Mouse (Mus musculus): ENCODE results near the gene B230217C12Rik. TPM values are rescaled to one million over a fixed set of nuclear protein-coding genes. Genes with fewer than 3 reads are reported as not detected.
"Not testable (repeated sequence)": the region's sequence is repeated elsewhere in the genome, so short reads cannot be mapped to it uniquely, and the experiment has no call there.

The B230217C12Rik gene
- polyA plus RNA-seq, 1 experiment from 2014 or later = 2.9 TPM

GRCm38 (mm10) chr11:97827654-97828053, 12.9 kb upstream of the B230217C12Rik start:
- H3K27ac ChIP-seq = no peak overlapping the region
- no peak overlapping the region for H3K9ac ChIP-seq
- no peaks in the 10 kb centered on the region for H3K9me3 ChIP-seq (replicated peaks)
- WGBS = 57% methylated on average over 6 of the region's 6 CpGs
- ATAC-seq (replicated peaks; ENCODE audit: insufficient number of reproducible peaks, insufficient read depth, low FRiP score, low read depth) = no peak
- H3K4me2 ChIP-seq = no peak overlapping the region
- peaks cover 25% of the 10 kb centered on the region for H3K36me3 ChIP-seq
- H3K4me1 ChIP-seq (replicated peaks) = peaks cover 10% of the 10 kb centered on the region
- H3K27me3 ChIP-seq = no peaks in the 10 kb centered on the region
- H3K4me3 ChIP-seq = no peak overlapping the region

GRCm38 (mm10) chr11:97829365-97829764, 11.2 kb upstream of the B230217C12Rik start:
- Histone ChIP-seq H3K27me3 (no peaks in the 10 kb centered on the region), H3K36me3 (peaks cover 33% of the 10 kb centered on the region), H3K4me3 (no peak overlapping the region), H3K4me1 (replicated peaks) (peaks cover 10% of the 10 kb centered on the region), H3K9ac (no peak overlapping the region), H3K4me2 (no peak overlapping the region), H3K9me3 (replicated peaks) (no peaks in the 10 kb centered on the region), H3K27ac (no peak overlapping the region)
- ATAC-seq (replicated peaks; ENCODE audit: insufficient number of reproducible peaks, insufficient read depth, low FRiP score, low read depth) = no peak
- 82% methylated on average over 7 of the region's 7 CpGs for WGBS

- Histone ChIP-seq H3K36me3 (peaks cover 37% of the 10 kb centered on the region), H3K4me1 (replicated peaks) (peaks cover 5% of the 10 kb centered on the region; the same call in 1 of the 2 replicates), H3K9me3 (replicated peaks) (no peaks in the 10 kb centered on the region), H3K27me3 (no peaks in the 10 kb centered on the region), H3K9ac (no peak overlapping the region), H3K27ac (peak overlapping the region; percentile 26; the same call in 1 of the 2 replicates), H3K4me2 (no peak overlapping the region), H3K4me3 (no peak overlapping the region)
- 80% methylated on average over 12 of the region's 12 CpGs for WGBS
- ATAC-seq (replicated peaks; ENCODE audit: insufficient number of reproducible peaks, insufficient read depth, low FRiP score, low read depth) = no peak
Observed at GRCm38 (mm10) chr11:97829913-97830476, 10.6 kb upstream of the B230217C12Rik start.

GRCm38 (mm10) chr11:97830501-97830900, 10.1 kb upstream of the B230217C12Rik start:
- Histone ChIP-seq H3K9ac (no peak overlapping the region), H3K36me3 (peaks cover 39% of the 10 kb centered on the region), H3K27ac (peak overlapping the region; percentile 26; the same call in 1 of the 2 replicates), H3K4me1 (replicated peaks) (peaks cover under 1% of the 10 kb centered on the region; the same call in 1 of the 2 replicates), H3K4me3 (no peak overlapping the region), H3K4me2 (no peak overlapping the region), H3K9me3 (replicated peaks) (no peaks in the 10 kb centered on the region), H3K27me3 (no peaks in the 10 kb centered on the region)
- 73% methylated on average over 6 of the region's 6 CpGs for WGBS
- no peak for ATAC-seq (replicated peaks; ENCODE audit: insufficient number of reproducible peaks, insufficient read depth, low FRiP score, low read depth)

GRCm38 (mm10) chr11:97832001-97832400, 8.6 kb upstream of the B230217C12Rik start:
- WGBS = 80% methylated on average over 11 of the region's 11 CpGs
- Histone ChIP-seq H3K9ac (no peak overlapping the region), H3K27me3 (no peaks in the 10 kb centered on the region), H3K36me3 (peaks cover 44% of the 10 kb centered on the region), H3K4me1 (replicated peaks) (peaks cover 8% of the 10 kb centered on the region), H3K27ac (no peak overlapping the region), H3K9me3 (replicated peaks) (no peaks in the 10 kb centered on the region), H3K4me3 (no peak overlapping the region), H3K4me2 (no peak overlapping the region)
- no peak for ATAC-seq (replicated peaks; ENCODE audit: insufficient number of reproducible peaks, insufficient read depth, low FRiP score, low read depth)

- H3K9ac ChIP-seq = no peak overlapping the region
- H3K27me3 ChIP-seq = no peaks in the 10 kb centered on the region
- no peak overlapping the region for H3K4me3 ChIP-seq
- H3K4me2 ChIP-seq = no peak overlapping the region
- no peak overlapping the region for H3K27ac ChIP-seq
- H3K4me1 ChIP-seq (replicated peaks) = peaks cover 11% of the 10 kb centered on the region
- H3K36me3 ChIP-seq = peaks cover 41% of the 10 kb centered on the region
- 79% methylated on average over 15 of the region's 15 CpGs for WGBS
- H3K9me3 ChIP-seq (replicated peaks) = no peaks in the 10 kb centered on the region
- ATAC-seq (replicated peaks; ENCODE audit: insufficient number of reproducible peaks, insufficient read depth, low FRiP score, low read depth) = no peak
Observed at GRCm38 (mm10) chr11:97833352-97833751, 7.2 kb upstream of the B230217C12Rik start.

- peaks cover 23% of the 10 kb centered on the region for H3K4me1 ChIP-seq (replicated peaks)
- H3K27me3 ChIP-seq = no peaks in the 10 kb centered on the region
- peaks cover 36% of the 10 kb centered on the region for H3K36me3 ChIP-seq
- H3K9ac ChIP-seq = no peak overlapping the region
- H3K9me3 ChIP-seq (replicated peaks) = no peaks in the 10 kb centered on the region
- peak overlapping the region; percentile 45 for H3K27ac ChIP-seq
- H3K4me2 ChIP-seq = no peak overlapping the region
- ATAC-seq (replicated peaks; ENCODE audit: insufficient number of reproducible peaks, insufficient read depth, low FRiP score, low read depth) = no peak
- 47% methylated on average over 8 of the region's 8 CpGs for WGBS
- H3K4me3 ChIP-seq = no peak overlapping the region
Observed at GRCm38 (mm10) chr11:97836541-97836940, 4.0 kb upstream of the B230217C12Rik start.

GRCm38 (mm10) chr11:97837051-97837450, 3.5 kb upstream of the B230217C12Rik start:
- not testable (repeated sequence) for H3K9ac ChIP-seq
- H3K36me3 ChIP-seq = peaks cover 34% of the 10 kb centered on the region
- WGBS = 64% methylated on average over 9 of the region's 9 CpGs

GRCm38 (mm10) chr11:97837641-97838149, 2.9 kb upstream of the B230217C12Rik start:
- ATAC-seq (replicated peaks; ENCODE audit: insufficient number of reproducible peaks, insufficient read depth, low FRiP score, low read depth) = no peak
- Histone ChIP-seq H3K4me2 (no peak overlapping the region), H3K27me3 (no peaks in the 10 kb centered on the region), H3K27ac (no peak overlapping the region), H3K9ac (no peak overlapping the region), H3K4me1 (replicated peaks) (peaks cover 27% of the 10 kb centered on the region), H3K9me3 (replicated peaks) (no peaks in the 10 kb centered on the region), H3K4me3 (no peak overlapping the region), H3K36me3 (peaks cover 30% of the 10 kb centered on the region)
- WGBS = 73% methylated on average over 7 of the region's 7 CpGs

More at GRCm38 (mm10) chr11:97837051-97837450, 3.5 kb upstream of the B230217C12Rik start:
- not testable (repeated sequence) for H3K9me3 ChIP-seq (replicated peaks); H3K27me3 ChIP-seq; H3K4me2 ChIP-seq; H3K4me3 ChIP-seq; ATAC-seq (replicated peaks; ENCODE audit: insufficient number of reproducible peaks, insufficient read depth, low FRiP score, low read depth)
- peaks cover 26% of the 10 kb centered on the region for H3K4me1 ChIP-seq (replicated peaks)
- peak overlapping the region; percentile 45 for H3K27ac ChIP-seq

GRCm38 (mm10) chr11:97838779-97839440, 1.7 kb upstream of the B230217C12Rik start:
- Histone ChIP-seq H3K27ac (no peak overlapping the region), H3K9me3 (replicated peaks) (no peaks in the 10 kb centered on the region), H3K9ac (no peak overlapping the region), H3K36me3 (peaks cover 23% of the 10 kb centered on the region), H3K27me3 (no peaks in the 10 kb centered on the region), H3K4me3 (no peak overlapping the region), H3K4me1 (replicated peaks) (peaks cover 27% of the 10 kb centered on the region), H3K4me2 (no peak overlapping the region)
- ATAC-seq (replicated peaks; ENCODE audit: insufficient number of reproducible peaks, insufficient read depth, low FRiP score, low read depth) = no peak
- WGBS = 35% methylated on average over 10 of the region's 10 CpGs

- Histone ChIP-seq H3K9me3 (replicated peaks) (no peaks in the 10 kb centered on the region), H3K4me2 (no peak overlapping the region), H3K4me1 (replicated peaks) (peaks cover 27% of the 10 kb centered on the region), H3K9ac (no peak overlapping the region), H3K27me3 (no peaks in the 10 kb centered on the region), H3K36me3 (peaks cover 16% of the 10 kb centered on the region), H3K27ac (no peak overlapping the region), H3K4me3 (no peak overlapping the region)
- no peak for ATAC-seq (replicated peaks; ENCODE audit: insufficient number of reproducible peaks, insufficient read depth, low FRiP score, low read depth)
- 53% methylated on average over 11 of the region's 11 CpGs for WGBS
Observed at GRCm38 (mm10) chr11:97839441-97840134, 992 bp upstream of the B230217C12Rik start.

Data from heart, embryonic 15.5 days (tissue).